Mouse (Mus musculus) stomach, postnatal 0 days (tissue): ENCODE measurements around the gene Atp6v0a1. TPM values are rescaled to one million over a fixed set of nuclear protein-coding genes. Genes with fewer than 3 reads are reported as not detected.
A peak's percentile ranks its signal among the peaks of the same experiment; 100 is the strongest.

Experiments
- ATAC-seq: fragments of 200-750 bp; cut with Nextera tagmentation; 2 replicates; pipeline ENCODE4 v1.8.0; 2017; ENCODE audit not compliant: low FRiP score, low TSS enrichment
- DNase-seq: peaks from one replicate; pipeline ENCODE4 v3.0.0-alpha.2; 2016; ENCODE audit warnings: low spot score
- H3K27ac ChIP-seq: fragments of 300-500 bp; sonication (generic); replicated peaks from 2 replicates; pipeline ENCODE4 v1.5.1; 2014; ENCODE audit warnings: mild to moderate bottlenecking, control low read depth
- H3K27me3 ChIP-seq: fragments of 300-500 bp; sonication (generic); 2 replicates; pipeline ENCODE4 v1.6.1; 2014; ENCODE audit warnings: low read length; ENCODE audit not compliant: control insufficient read depth, insufficient read depth
- H3K36me3 ChIP-seq: fragments of 300-500 bp; sonication (generic); 2 replicates; pipeline ENCODE4 v1.6.1; 2014; ENCODE audit warnings: low read length, mixed read lengths; ENCODE audit not compliant: control insufficient read depth, insufficient read depth
- H3K4me1 ChIP-seq: fragments of 300-500 bp; sonication (generic); replicated peaks from 2 replicates; pipeline ENCODE4 v1.6.1; 2014; ENCODE audit warnings: antibody characterized with exemption; ENCODE audit not compliant: control insufficient read depth, insufficient read depth
- H3K4me2 ChIP-seq: fragments of 300-500 bp; sonication (generic); replicated peaks from 2 replicates; pipeline ENCODE4 v1.6.1; 2014; ENCODE audit warnings: low read depth, mild to moderate bottlenecking, control low read depth, moderate library complexity
- H3K4me3 ChIP-seq: fragments of 300-500 bp; sonication (generic); 2 replicates; pipeline ENCODE4 v1.5.1; 2014; ENCODE audit warnings: low read depth, low read length, control low read depth
- H3K9ac ChIP-seq: fragments of 300-500 bp; sonication (generic); 2 replicates; pipeline ENCODE4 v1.6.1; 2014; ENCODE audit warnings: mild to moderate bottlenecking, low read length, control low read depth, mixed read lengths
- H3K9me3 ChIP-seq: fragments of 300-500 bp; sonication (generic); 2 replicates; pipeline ENCODE4 v1.6.1; 2016; ENCODE audit warnings: low read length; ENCODE audit not compliant: control insufficient read depth
- CTCF ChIP-seq: IDR thresholded peaks from 2 replicates; pipeline ENCODE4 v1.5.1; 2016; ENCODE audit warnings: antibody characterized with exemption, low read depth, mild to moderate bottlenecking, moderate library complexity
- EP300 ChIP-seq: optimal IDR thresholded peaks from 2 replicates; pipeline ENCODE3; 2016; ENCODE audit warnings: antibody characterized with exemption
- WGBS: fragments of 180-500 bp; shearing (Covaris S2); extraction: QIAGEN DNeasy Blood & Tissue Kit; methylation state at CpG from one replicate; pipeline ENCODE4 v1.1.7; 2014; 5-methylcytosine and 5-hydroxymethylcytosine counted together
- polyA plus RNA-seq: library from polyadenylated mRNA; unstranded; fragments of >200 nt; fragmentation: Nextera tagmentation; extraction: Ambion mirVana; gene quantifications from 2 replicates; pipeline ENCODE4 v1.2.1, GENCODE M21; 2015

Atp6v0a1 gene
- polyA plus RNA-seq, 1 experiment from 2014 or later = 45.5 TPM

DNA sequence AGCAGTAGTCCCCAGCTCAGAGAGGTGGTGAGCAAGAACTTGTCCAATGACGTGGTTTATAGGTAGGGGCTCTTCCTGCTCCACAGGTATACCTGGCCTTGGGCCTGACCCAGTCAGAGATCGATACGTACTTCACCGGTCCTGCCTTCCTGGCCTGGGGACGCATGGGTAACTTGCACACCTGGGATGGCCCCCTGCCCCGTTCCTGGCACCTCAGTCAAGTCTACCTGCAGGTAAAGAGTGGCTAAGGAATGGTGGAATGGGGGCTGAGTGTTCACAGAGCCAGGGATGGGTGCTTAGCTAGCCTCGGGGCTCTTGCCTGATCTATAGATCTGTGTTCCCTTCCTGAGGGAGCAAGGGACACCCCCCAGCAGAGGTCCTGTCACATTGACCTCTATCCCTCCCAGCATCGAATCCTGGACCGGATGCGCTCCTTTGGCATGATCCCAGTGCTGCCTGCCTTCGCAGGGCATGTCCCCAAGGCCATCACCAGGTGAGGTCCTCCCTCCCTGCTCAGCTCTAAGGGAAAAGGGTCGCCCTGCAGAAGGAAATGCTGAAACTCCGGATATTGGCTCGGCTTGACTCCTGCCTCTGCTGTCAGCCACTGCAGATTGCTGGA, 62.7 kb downstream of the Atp6v0a1 start:
- no peaks in the 10 kb centered on the region; the same call in 1 of the 2 replicates for H3K36me3 ChIP-seq
- no peaks in the 10 kb centered on the region for H3K27me3 ChIP-seq
- no peak overlapping the region for H3K9ac ChIP-seq
- no peak overlapping the region for H3K27ac ChIP-seq
- no peak overlapping the region for H3K4me3 ChIP-seq
- ATAC-seq = no peak
- DNase-seq = no peak
- TF ChIP-seq CTCF = no peak
- TF ChIP-seq EP300 = no peak
- no peak overlapping the region for H3K4me2 ChIP-seq
- no peaks in the 10 kb centered on the region; the same call in 1 of the 2 replicates for H3K4me1 ChIP-seq
- 70% methylated on average over 14 of the region's 14 CpGs for WGBS
- H3K9me3 ChIP-seq = no peaks in the 10 kb centered on the region

DNA sequence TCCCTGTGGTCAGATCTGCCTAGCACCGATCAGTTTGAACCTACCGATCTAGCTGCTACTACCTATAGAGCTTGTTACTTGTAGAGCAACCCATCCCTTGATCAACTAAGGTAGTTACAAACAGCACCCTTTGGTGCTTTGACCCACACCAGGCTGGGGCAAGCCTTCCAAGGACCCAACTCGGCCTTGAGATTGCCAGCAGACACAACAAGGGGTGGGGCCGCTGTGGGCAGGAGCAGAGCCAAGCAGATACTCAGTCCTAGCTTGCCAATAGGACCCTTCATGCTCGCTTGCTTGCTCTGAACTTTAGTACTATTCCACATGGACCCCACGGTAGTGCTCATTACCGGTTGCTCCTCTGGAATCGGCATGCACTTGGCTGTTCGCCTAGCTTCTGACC, 68.9 kb downstream of the Atp6v0a1 start, which contains the start of gene Hsd17b1:
TSS of gene Hsd17b1 (plus strand) at position 291 of the 400 bp plus-strand sequence.
- DNase-seq = no peak
- no peaks in the 10 kb centered on the region; the same call in 1 of the 2 replicates for H3K4me1 ChIP-seq
- TF ChIP-seq EP300 (no peak), CTCF (no peak)
- H3K9me3 ChIP-seq = no peaks in the 10 kb centered on the region
- WGBS = 74% methylated on average over 9 of the region's 9 CpGs
- H3K4me3 ChIP-seq = no peak within 1 kb of the TSS
- no peaks in the 10 kb centered on the region for H3K36me3 ChIP-seq
- no peak within 1 kb of the TSS for H3K9ac ChIP-seq
- no peak for ATAC-seq
- H3K4me2 ChIP-seq = no peak within 1 kb of the TSS
- no peak within 1 kb of the TSS for H3K27ac ChIP-seq
- peaks cover 9% of the 10 kb centered on the region; the same call in 1 of the 2 replicates for H3K27me3 ChIP-seq

DNA sequence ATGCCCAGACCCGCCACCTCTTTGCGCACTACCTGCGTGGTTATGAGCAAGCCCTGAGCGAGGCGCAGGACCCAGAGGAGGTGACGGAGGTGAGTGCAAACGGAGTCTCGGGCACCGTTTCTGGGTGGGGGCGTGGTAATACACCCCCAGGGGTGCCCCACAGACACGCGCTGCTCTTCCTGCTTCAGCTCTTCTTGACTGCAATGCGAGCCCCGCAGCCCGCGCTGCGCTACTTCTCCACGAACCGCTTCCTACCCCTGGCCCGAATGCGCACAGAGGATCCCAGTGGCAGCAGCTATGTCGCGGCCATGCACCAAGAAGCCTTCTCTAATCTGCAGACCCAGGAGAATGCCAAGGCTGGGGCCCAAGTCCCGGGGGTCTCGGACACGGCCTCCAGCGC, 70.5 kb downstream of the Atp6v0a1 start:
- Histone ChIP-seq H3K9me3 (no peaks in the 10 kb centered on the region), H3K27me3 (peaks cover 9% of the 10 kb centered on the region; the same call in 1 of the 2 replicates), H3K9ac (no peak overlapping the region), H3K27ac (no peak overlapping the region), H3K4me2 (peak overlapping the region; percentile 32; the same call in 1 of the 2 replicates), H3K36me3 (no peaks in the 10 kb centered on the region), H3K4me1 (no peaks in the 10 kb centered on the region; the same call in 1 of the 2 replicates), H3K4me3 (no peak overlapping the region)
- ATAC-seq (no peak), DNase-seq (peak; percentile 17)
- TF ChIP-seq EP300 (no peak), CTCF (no peak)
- WGBS = 11% methylated on average over 27 of the region's 27 CpGs

DNA sequence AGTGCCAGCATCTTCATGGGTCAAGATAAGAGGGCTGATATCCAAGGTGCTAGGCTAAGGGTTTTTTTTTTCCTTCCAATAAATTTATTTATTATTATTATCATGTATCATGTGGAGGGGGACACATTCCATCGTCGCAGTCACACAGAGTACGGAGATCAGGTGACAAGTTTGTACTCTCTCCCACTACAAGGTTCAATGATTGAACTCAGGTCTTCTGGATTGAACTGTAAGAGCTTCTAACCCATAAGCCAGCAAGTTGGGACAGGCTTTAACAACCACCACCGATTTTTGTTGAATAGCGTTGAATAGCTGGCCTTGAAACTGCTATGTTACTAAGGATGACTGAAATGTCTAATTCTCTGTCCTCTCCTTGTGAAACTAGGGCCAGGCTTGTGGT, 71.2 kb downstream of the Atp6v0a1 start:
- no peaks in the 10 kb centered on the region for H3K9me3 ChIP-seq
- peaks cover 9% of the 10 kb centered on the region; the same call in 1 of the 2 replicates for H3K27me3 ChIP-seq
- no peaks in the 10 kb centered on the region; the same call in 1 of the 2 replicates for H3K4me1 ChIP-seq
- H3K27ac ChIP-seq = no peak overlapping the region
- 65% methylated on average over 5 of the region's 5 CpGs for WGBS
- no peak for ATAC-seq
- H3K4me3 ChIP-seq = no peak overlapping the region
- no peak for DNase-seq
- H3K36me3 ChIP-seq = no peaks in the 10 kb centered on the region
- TF ChIP-seq EP300 (no peak), CTCF (no peak)
- H3K4me2 ChIP-seq = no peak overlapping the region
- no peak overlapping the region for H3K9ac ChIP-seq

DNA sequence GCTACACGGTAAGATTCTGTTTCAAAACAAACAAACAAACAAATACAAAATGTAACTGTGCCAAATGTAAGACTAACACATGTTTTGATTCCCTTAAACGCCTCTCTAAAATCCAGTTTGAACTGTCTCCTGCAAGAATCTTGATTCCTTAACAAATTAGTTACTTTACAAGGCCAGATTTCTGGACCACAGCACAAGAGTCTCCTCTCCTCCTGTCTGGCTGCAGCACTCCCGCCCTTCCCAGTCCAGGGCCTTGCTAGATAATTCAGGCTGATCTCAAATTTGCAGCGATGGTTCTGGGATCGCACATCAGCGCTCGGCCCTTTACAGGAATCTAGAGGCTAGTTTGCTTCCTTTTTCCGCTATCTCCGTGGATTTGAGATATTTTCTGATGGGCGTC, 72.4 kb downstream of the Atp6v0a1 start:
- H3K4me1 ChIP-seq = peaks cover 3% of the 10 kb centered on the region; the same call in 1 of the 2 replicates
- TF ChIP-seq EP300 (no peak), CTCF (no peak)
- WGBS = 6% methylated on average over 10 of the region's 10 CpGs
- H3K27ac ChIP-seq = peak overlapping the region; percentile 91
- peak overlapping the region; percentile 56 for H3K4me3 ChIP-seq
- H3K4me2 ChIP-seq = peak overlapping the region; percentile 94
- no peaks in the 10 kb centered on the region for H3K9me3 ChIP-seq
- peak overlapping the region; percentile 50 for H3K9ac ChIP-seq
- ATAC-seq (no peak), DNase-seq (no peak)
- H3K27me3 ChIP-seq = peaks cover 9% of the 10 kb centered on the region; the same call in 1 of the 2 replicates
- no peaks in the 10 kb centered on the region for H3K36me3 ChIP-seq
